Mouse (Mus musculus): ENCODE measurements around the gene Anapc11.

- no peak for TF ChIP-seq CTCF (IDR thresholded peaks at IDR 0.05; ENCODE audit: low read depth, low read length)
- no peak for TF ChIP-seq GATA1 (IDR thresholded peaks at IDR 0.05; ENCODE audit: borderline replicate concordance, low read length)
- no peak for TF ChIP-seq TAL1 (conservative IDR thresholded peaks at IDR 0.05; ENCODE audit: low read depth, low read length)
- TF ChIP-seq POLR2AphosphoS5 (IDR thresholded peaks at IDR 0.05; ENCODE audit: insufficient replicate concordance, low read depth, low read length): no peak
- TF ChIP-seq GATA2 (IDR thresholded peaks at IDR 0.05; ENCODE audit: borderline replicate concordance, low read depth, low read length): no peak
These were observed 43.0 kb upstream of the Anapc11 start for GRCm38 (mm10) chr11:120555260-120555659.
